Mouse (Mus musculus) T-helper 1 cell (primary cell): ENCODE data around the gene Gm12248.

Experiments used
- in situ Hi-C: fragments of 300-600 bp; cut with MboI, MseI; formaldehyde crosslinking; loops from one replicate; pipeline ENCODE4 v1.15.1; 2025; ENCODE audit warnings: high pct_unique_total_duplicates

The Gm12248 gene

GRCm38 (mm10) chr11:58033635-58034034 is 59.3 kb downstream of the Gm12248 start:
- in situ Hi-C loops: no loop called here

- in situ Hi-C loops: no loop called here
These were observed 61.8 kb downstream of the Gm12248 start for GRCm38 (mm10) chr11:58031176-58031575.

- in situ Hi-C loops: no loop called here
These were observed 63.1 kb downstream of the Gm12248 start for GRCm38 (mm10) chr11:58029869-58030268.

GRCm38 (mm10) chr11:58028981-58029380 is 64.0 kb downstream of the Gm12248 start:
- in situ Hi-C loops: no loop called here

- in situ Hi-C loops: no loop called here
These were observed 66.1 kb downstream of the Gm12248 start for GRCm38 (mm10) chr11:58026860-58027259.

- in situ Hi-C loops: no loop called here
These were observed 66.6 kb downstream of the Gm12248 start for GRCm38 (mm10) chr11:58026337-58026736.

- in situ Hi-C loops: no loop called here
These were observed 67.1 kb downstream of the Gm12248 start for GRCm38 (mm10) chr11:58025881-58026280.

GRCm38 (mm10) chr11:58024671-58025070 is 68.3 kb downstream of the Gm12248 start:
- in situ Hi-C loops: no loop called here

- in situ Hi-C loops: no loop called here
These were observed 68.7 kb downstream of the Gm12248 start for GRCm38 (mm10) chr11:58024271-58024670.

GRCm38 (mm10) chr11:58021618-58022017 is 71.3 kb downstream of the Gm12248 start:
- in situ Hi-C loops: no loop called here

GRCm38 (mm10) chr11:58021095-58021494 is 71.8 kb downstream of the Gm12248 start:
- in situ Hi-C loops: no loop called here

GRCm38 (mm10) chr11:58018701-58019100 is 74.2 kb downstream of the Gm12248 start:
- in situ Hi-C loops: no loop called here

- in situ Hi-C loops: no loop called here
These were observed 74.6 kb downstream of the Gm12248 start for GRCm38 (mm10) chr11:58018287-58018686.

- in situ Hi-C loops: no loop called here
These were observed 75.5 kb downstream of the Gm12248 start for GRCm38 (mm10) chr11:58017422-58017821.

- in situ Hi-C loops: no loop called here
These were observed 76.6 kb downstream of the Gm12248 start for GRCm38 (mm10) chr11:58016371-58016770.

- in situ Hi-C loops: no loop called here
These were observed 77.6 kb downstream of the Gm12248 start for GRCm38 (mm10) chr11:58015339-58015738.

GRCm38 (mm10) chr11:58014604-58015003 is 78.3 kb downstream of the Gm12248 start:
- in situ Hi-C loops: no loop called here
